Mouse (Mus musculus) myocyte (in vitro differentiated cells): ENCODE measurements at regions not wholly inside any gene's neighbourhood (a gene's known extent, or its start where the extent isn't known, plus 50 kb on each side); places are given as distances from the start of the nearest gene placed in this dataset.

Source experiments
- CEBPB ChIP-seq: IDR thresholded peaks from 2 replicates; pipeline ENCODE4 v1.6.1; 2011; ENCODE audit warnings: mild to moderate bottlenecking, moderate library complexity; ENCODE audit not compliant: poor library complexity, insufficient read depth, severe bottlenecking
- MAX ChIP-seq: IDR thresholded peaks from one replicate; pipeline ENCODE4 v1.6.1; 2011; ENCODE audit warnings: low read depth, mild to moderate bottlenecking, control low read depth
- MYOD1 ChIP-seq, 3 experiments: IDR thresholded peaks; one replicate each; pipeline ENCODE4 v1.6.1; 2011; ENCODE audit warnings: control low read depth in 2 of 3, low read depth in 2 of 3, mild to moderate bottlenecking in 2 of 3, moderate library complexity in 1 of 3; ENCODE audit not compliant: insufficient read length in 2 of 3, control insufficient read depth in 1 of 3
- MYOG ChIP-seq, 3 experiments: IDR thresholded peaks; one replicate each; pipeline ENCODE4 v1.6.1; 2011; ENCODE audit warnings: control low read depth in 2 of 3, low read depth in 2 of 3, mild to moderate bottlenecking in 2 of 3; ENCODE audit not compliant: insufficient read length in 2 of 3, control insufficient read depth in 1 of 3, insufficient read depth in 1 of 3
- POLR2A ChIP-seq: IDR thresholded peaks from one replicate; pipeline ENCODE4 v1.6.1; 2011; ENCODE audit warnings: low read depth, mild to moderate bottlenecking, control low read depth, moderate library complexity; ENCODE audit not compliant: insufficient read length
- POLR2AphosphoS2 ChIP-seq: IDR thresholded peaks from one replicate; pipeline ENCODE4 v1.6.1; 2011; ENCODE audit warnings: low read depth, control low read depth; ENCODE audit not compliant: insufficient read length
- REST ChIP-seq: IDR thresholded peaks from one replicate; pipeline ENCODE4 v1.6.1; 2011; ENCODE audit warnings: mild to moderate bottlenecking, control low read depth, moderate library complexity; ENCODE audit not compliant: insufficient read depth, insufficient read length
- TCF12 ChIP-seq: IDR thresholded peaks from one replicate; pipeline ENCODE4 v1.6.1; 2011; ENCODE audit warnings: mild to moderate bottlenecking, control low read depth; ENCODE audit not compliant: poor library complexity, insufficient read depth, severe bottlenecking
- USF1 ChIP-seq: IDR thresholded peaks from one replicate; pipeline ENCODE4 v1.6.1; 2011; ENCODE audit warnings: low read depth, mild to moderate bottlenecking, control low read depth, moderate library complexity

DNA sequence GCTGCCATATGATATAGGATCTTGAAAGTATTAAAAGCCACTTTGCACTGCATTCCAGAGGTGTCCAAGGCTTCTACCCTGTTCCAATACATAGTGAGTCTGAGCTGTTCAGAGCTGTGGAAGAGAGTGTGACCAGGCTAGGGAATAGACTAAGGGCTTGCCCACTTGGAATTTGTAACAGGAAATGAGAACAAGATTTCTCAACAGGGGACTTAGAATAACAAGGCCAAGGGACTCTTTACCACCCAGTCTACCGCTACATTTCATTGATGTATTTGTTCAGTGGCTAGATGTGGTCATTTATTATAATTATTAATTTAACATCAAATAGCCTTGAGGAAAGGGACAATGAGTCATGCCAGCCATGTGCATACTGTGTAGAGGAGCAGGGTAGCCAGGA, 202.3 kb upstream of the Nampt start:
- TF ChIP-seq TCF12 (no peak), MAX (no peak), MYOG (IDR thresholded peaks at IDR 0.05; ENCODE audit: control insufficient read depth in 1 of 3, insufficient read depth in 1 of 3, insufficient read length in 2 of 3, low read depth in 2 of 3) (no peak), REST (no peak), POLR2A (no peak), CEBPB (no peak), POLR2AphosphoS2 (no peak), USF1 (no peak), MYOD1 (IDR thresholded peaks at IDR 0.05; ENCODE audit: control insufficient read depth in 1 of 3, insufficient read length in 2 of 3, low read depth in 2 of 3) (no peak)
